Mouse (Mus musculus) left cerebral cortex, postnatal 4 days (tissue): Measurements from ENCODE around the gene Nuak2. TPM values are rescaled to one million over a fixed set of nuclear protein-coding genes. Genes with fewer than 3 reads are reported as not detected.

Source experiments
- DNase-seq: peaks from one replicate; pipeline ENCODE4 v3.0.0-alpha.2; 2022
- intact Hi-C: fragments of 180-260 bp; cut with DNase I; formaldehyde crosslinking; loops from one replicate; pipeline ENCODE4 v1.15.1; 2025
- total RNA-seq, 2 experiments: library from RNA; stranded (reverse); gene quantifications; 2 replicates each; pipeline ENCODE4 v1.2.3; 2021

Nuak2 gene
- total RNA-seq, 2 experiments from 2014 or later = 2.6 to 3.2 TPM

GRCm38 (mm10) chr1:132298425-132298800 lies 17.5 kb upstream of the Nuak2 start, which contains the start of gene Klhdc8a:
Gene Klhdc8a (plus strand): TSS chr1:132298626.
- intact Hi-C loops = no loop called here
- peak; percentile 69 for DNase-seq

GRCm38 (mm10) chr1:132298801-132299464 lies 17.0 kb upstream of the Nuak2 start:
- intact Hi-C loops = no loop called here
- DNase-seq = peak; percentile 37

- intact Hi-C loops = no loop called here
- DNase-seq = no peak
Observed at GRCm38 (mm10) chr1:132299744-132300143, 16.2 kb upstream of the Nuak2 start.

GRCm38 (mm10) chr1:132301242-132301641 lies 14.7 kb upstream of the Nuak2 start:
- intact Hi-C loops = no loop called here
- DNase-seq = no peak

GRCm38 (mm10) chr1:132302341-132302866 lies 13.5 kb upstream of the Nuak2 start:
- intact Hi-C loops = no loop called here
- no peak for DNase-seq

GRCm38 (mm10) chr1:132304618-132305214 lies 11.2 kb upstream of the Nuak2 start:
- no peak for DNase-seq
- intact Hi-C loops = no loop called here

GRCm38 (mm10) chr1:132306160-132306559 lies 9.8 kb upstream of the Nuak2 start:
- intact Hi-C loops = no loop called here
- peak; percentile 56 for DNase-seq

GRCm38 (mm10) chr1:132306808-132307207 lies 9.1 kb upstream of the Nuak2 start:
- intact Hi-C loops = no loop called here
- DNase-seq = no peak

- intact Hi-C loops = no loop called here
- no peak for DNase-seq
Observed at GRCm38 (mm10) chr1:132307962-132308361, 8.0 kb upstream of the Nuak2 start.

GRCm38 (mm10) chr1:132308674-132309073 lies 7.3 kb upstream of the Nuak2 start:
- DNase-seq = no peak
- intact Hi-C loops = no loop called here

GRCm38 (mm10) chr1:132310754-132311153 lies 5.2 kb upstream of the Nuak2 start:
- intact Hi-C loops = loop anchor here (5.0 kb wide), 1 partner anchor 47 kb away; no protein-coding TSS in a partner anchor

GRCm38 (mm10) chr1:132311174-132311859 lies 4.6 kb upstream of the Nuak2 start:
- no peak for DNase-seq
- intact Hi-C loops = loop anchor here (5.0 kb wide), 1 partner anchor 46 kb away; no protein-coding TSS in a partner anchor

More at GRCm38 (mm10) chr1:132310754-132311153, 5.2 kb upstream of the Nuak2 start:
- DNase-seq = no peak

- DNase-seq = no peak
- intact Hi-C loops = loop anchor here (5.0 kb wide), 1 partner anchor 45 kb away; no protein-coding TSS in a partner anchor
Observed at GRCm38 (mm10) chr1:132312043-132312442, 3.9 kb upstream of the Nuak2 start.

GRCm38 (mm10) chr1:132312703-132313102 lies 3.2 kb upstream of the Nuak2 start:
- intact Hi-C loops = loop anchor here (5.0 kb wide), 1 partner anchor 45 kb away; no protein-coding TSS in a partner anchor
- DNase-seq = peak; percentile 52

- no peak for DNase-seq
- intact Hi-C loops = no loop called here
Observed at GRCm38 (mm10) chr1:132316625-132316994, 684 bp downstream of the Nuak2 start.

GRCm38 (mm10) chr1:132317413-132317812 lies 1.5 kb downstream of the Nuak2 start:
- no peak for DNase-seq

GRCm38 (mm10) chr1:132317894-132318863 lies 2.3 kb downstream of the Nuak2 start:
- intact Hi-C loops = no loop called here
- no peak for DNase-seq

More at GRCm38 (mm10) chr1:132317413-132317812, 1.5 kb downstream of the Nuak2 start:
- intact Hi-C loops = no loop called here

GRCm38 (mm10) chr1:132319242-132319641 lies 3.3 kb downstream of the Nuak2 start:
- intact Hi-C loops = no loop called here
- peak; percentile 93 for DNase-seq

- DNase-seq = no peak
- intact Hi-C loops = no loop called here
Observed at GRCm38 (mm10) chr1:132321821-132322580, 6.1 kb downstream of the Nuak2 start.
